Mouse (Mus musculus) gastrocnemius, adult 2 months (tissue): ENCODE data around the gene Tmco1. TPM values are rescaled to one million over a fixed set of nuclear protein-coding genes. Genes with fewer than 3 reads are reported as not detected.

Source experiments
- DNase-seq: peaks from one replicate; pipeline ENCODE4 v3.0.0; 2022
- H3K27ac ChIP-seq: fragments of 200-600 bp; 2 replicates; pipeline ENCODE4 v1.8.1; 2022; ENCODE audit warnings: mild to moderate bottlenecking
- H3K4me3 ChIP-seq: fragments of 200-600 bp; 2 replicates; pipeline ENCODE4 v1.8.1; 2022; ENCODE audit warnings: mild to moderate bottlenecking, moderate library complexity
- CTCF ChIP-seq: fragments of 200-600 bp; IDR thresholded peaks from 2 replicates; pipeline ENCODE4 v1.8.1; 2022; ENCODE audit warnings: antibody characterized with exemption, mild to moderate bottlenecking, moderate library complexity
- intact Hi-C: fragments of 180-260 bp; cut with DNase I; formaldehyde crosslinking; loops from one replicate; pipeline ENCODE4 v1.15.1; 2025
- total RNA-seq, 2 experiments: library from RNA; stranded (reverse); gene quantifications; 2 replicates each; pipeline ENCODE4 v1.2.3; 2021

Gene Tmco1
- total RNA-seq, 2 experiments from 2014 or later = 33.2 to 40.4 TPM

GRCm38 (mm10) chr1:167285356-167285755 lies 22.8 kb upstream of the Tmco1 start:
- TF ChIP-seq CTCF = no peak
- Histone ChIP-seq H3K4me3 (peak overlapping the region; percentile 95), H3K27ac (peak overlapping the region; percentile 92)
- intact Hi-C loops = no loop called here
- DNase-seq = no peak

- intact Hi-C loops = loop anchor here (2.0 kb wide), 1 partner anchor 18 kb away; no protein-coding TSS in a partner anchor
These were observed 21.0 kb upstream of the Tmco1 start for GRCm38 (mm10) chr1:167287156-167287555.

GRCm38 (mm10) chr1:167288665-167289538 lies 19.3 kb upstream of the Tmco1 start:
- intact Hi-C loops = no loop called here
- no peak for DNase-seq
- no peak overlapping the region for H3K4me3 ChIP-seq
- no peak for TF ChIP-seq CTCF
- no peak overlapping the region for H3K27ac ChIP-seq

More at GRCm38 (mm10) chr1:167287156-167287555, 21.0 kb upstream of the Tmco1 start:
- H3K27ac ChIP-seq = no peak overlapping the region
- no peak for TF ChIP-seq CTCF
- no peak overlapping the region for H3K4me3 ChIP-seq
- no peak for DNase-seq

- TF ChIP-seq CTCF = no peak
- intact Hi-C loops = no loop called here
- no peak overlapping the region for H3K27ac ChIP-seq
- no peak overlapping the region for H3K4me3 ChIP-seq
- no peak for DNase-seq
These were observed 18.5 kb upstream of the Tmco1 start for GRCm38 (mm10) chr1:167289567-167290262.

- intact Hi-C loops = no loop called here
- Histone ChIP-seq H3K27ac (no peak overlapping the region), H3K4me3 (no peak overlapping the region)
- TF ChIP-seq CTCF = no peak
- no peak for DNase-seq
These were observed 17.9 kb upstream of the Tmco1 start for GRCm38 (mm10) chr1:167290263-167290592.

- no peak overlapping the region for H3K4me3 ChIP-seq
- TF ChIP-seq CTCF = no peak
- no peak overlapping the region for H3K27ac ChIP-seq
- no peak for DNase-seq
- intact Hi-C loops = no loop called here
These were observed 16.6 kb upstream of the Tmco1 start for GRCm38 (mm10) chr1:167291610-167292009.

GRCm38 (mm10) chr1:167292447-167292846 lies 15.7 kb upstream of the Tmco1 start:
- no peak overlapping the region for H3K27ac ChIP-seq
- no peak for TF ChIP-seq CTCF
- intact Hi-C loops = no loop called here
- DNase-seq = peak; percentile 43
- H3K4me3 ChIP-seq = no peak overlapping the region

- Histone ChIP-seq H3K27ac (no peak overlapping the region), H3K4me3 (no peak overlapping the region)
- TF ChIP-seq CTCF = no peak
- intact Hi-C loops = no loop called here
- DNase-seq = no peak
These were observed 12.3 kb upstream of the Tmco1 start for GRCm38 (mm10) chr1:167295679-167296402.

GRCm38 (mm10) chr1:167300122-167300521 lies 8.1 kb upstream of the Tmco1 start:
- no peak for TF ChIP-seq CTCF
- DNase-seq = no peak
- Histone ChIP-seq H3K27ac (no peak overlapping the region), H3K4me3 (no peak overlapping the region)
- intact Hi-C loops = no loop called here

- DNase-seq = no peak
- no peak overlapping the region for H3K4me3 ChIP-seq
- no peak overlapping the region for H3K27ac ChIP-seq
- no peak for TF ChIP-seq CTCF
- intact Hi-C loops = loop anchor here (2.0 to 5.0 kb wide), 2 partner anchors 19 to 33 kb away; no protein-coding TSS in a partner anchor
These were observed 2.6 kb upstream of the Tmco1 start for GRCm38 (mm10) chr1:167305501-167306137.

GRCm38 (mm10) chr1:167306451-167307240 lies 1.5 kb upstream of the Tmco1 start:
- intact Hi-C loops = loop anchor here (5.0 kb wide), 1 partner anchor 34 kb away; no protein-coding TSS in a partner anchor
- H3K4me3 ChIP-seq = no peak overlapping the region
- DNase-seq = peak; percentile 32
- no peak overlapping the region for H3K27ac ChIP-seq
- peak; percentile 56 for TF ChIP-seq CTCF
